Mouse (Mus musculus) activated CD4-positive, CD25-positive, alpha-beta regulatory T cell, adult 4 months (primary cell): ENCODE data around the gene Tax1bp3. TPM values are rescaled to one million over a fixed set of nuclear protein-coding genes. Genes with fewer than 3 reads are reported as not detected.

Experiments
- ATAC-seq: one replicate; pipeline ENCODE4 v1.8.0; 2017
- polyA plus RNA-seq, 2 experiments: library from polyadenylated mRNA; unstranded; fragments of 100-300 nt; shearing (Covaris generic); gene quantifications; one replicate each; pipeline ENCODE4 v1.2.1; 2017

The Tax1bp3 gene
- 10 to 100 TPM; 20.6 to 28.4 TPM for polyA plus RNA-seq

DNA sequence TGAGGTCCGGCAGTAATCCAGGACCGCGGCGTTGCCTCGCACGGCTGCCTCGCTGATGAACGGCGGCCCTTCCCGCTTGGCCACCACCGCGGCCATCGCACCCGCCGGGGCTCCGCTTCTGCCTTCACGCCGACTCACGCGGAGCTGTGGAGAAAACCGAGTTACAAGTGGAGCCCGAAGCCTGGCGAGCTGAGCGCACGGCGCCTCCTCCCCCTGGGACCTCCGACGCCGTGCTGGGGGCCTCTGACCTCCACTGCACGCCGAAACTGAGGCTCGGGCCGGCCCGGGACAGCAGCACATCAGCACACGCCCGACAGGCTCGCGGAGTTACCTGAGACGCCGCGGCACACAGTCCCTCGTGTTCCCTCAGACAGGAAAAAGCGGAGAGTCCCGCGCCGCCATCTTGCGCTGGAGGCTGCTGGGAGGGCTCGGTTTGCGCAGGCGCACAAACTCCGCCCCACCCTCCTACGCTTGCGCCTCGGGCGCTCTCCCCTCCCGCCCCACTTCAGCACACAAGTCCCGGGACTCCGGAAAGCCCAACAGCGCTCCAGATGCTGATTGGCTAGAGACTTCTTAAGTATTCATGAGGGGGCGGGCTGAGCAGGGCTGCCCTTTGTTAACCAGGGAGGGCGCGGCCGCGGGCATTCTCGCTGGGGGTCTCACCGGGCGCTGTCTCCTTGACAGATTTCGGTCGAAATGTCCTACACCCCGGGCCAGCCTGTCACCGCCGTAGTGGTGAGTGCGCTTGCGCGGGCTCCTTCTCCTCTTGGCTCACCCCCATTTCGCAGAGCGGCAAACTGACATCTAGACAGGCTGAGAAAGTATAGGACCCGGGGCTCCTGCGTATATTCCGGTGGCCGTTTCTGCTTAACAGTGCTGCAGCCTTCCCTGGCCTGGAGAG lies at the start of gene Tax1bp3, which contains the start of gene Emc6:
Gene Tax1bp3, plus strand, starts transcription at position 476 of the 901 bp plus-strand sequence.
Gene Emc6, minus strand, starts transcription at position 430 of the 901 bp plus-strand sequence.
- ATAC-seq: peak; percentile 97

DNA sequence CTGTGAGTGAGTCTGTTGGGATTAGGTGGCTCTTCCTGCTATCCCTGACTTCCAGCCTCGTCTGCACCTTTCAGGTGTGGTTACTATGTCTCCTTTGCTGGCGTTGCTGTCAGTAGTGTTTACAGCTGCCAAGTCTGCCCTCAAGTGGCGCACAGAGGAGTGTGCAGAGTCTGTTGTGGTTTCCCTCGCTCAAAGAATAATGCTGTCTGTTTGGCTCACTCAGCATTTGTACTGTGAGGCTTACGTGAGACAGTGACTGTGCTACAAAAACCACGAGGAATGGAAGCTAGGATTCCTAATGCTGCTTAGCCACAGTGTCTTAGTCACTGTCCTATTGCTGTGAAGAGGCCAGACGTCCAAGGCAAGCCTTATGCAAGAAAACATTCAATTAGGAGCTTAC lies 45.9 kb upstream of the Tax1bp3 start:
- peak; percentile 81 for ATAC-seq

DNA sequence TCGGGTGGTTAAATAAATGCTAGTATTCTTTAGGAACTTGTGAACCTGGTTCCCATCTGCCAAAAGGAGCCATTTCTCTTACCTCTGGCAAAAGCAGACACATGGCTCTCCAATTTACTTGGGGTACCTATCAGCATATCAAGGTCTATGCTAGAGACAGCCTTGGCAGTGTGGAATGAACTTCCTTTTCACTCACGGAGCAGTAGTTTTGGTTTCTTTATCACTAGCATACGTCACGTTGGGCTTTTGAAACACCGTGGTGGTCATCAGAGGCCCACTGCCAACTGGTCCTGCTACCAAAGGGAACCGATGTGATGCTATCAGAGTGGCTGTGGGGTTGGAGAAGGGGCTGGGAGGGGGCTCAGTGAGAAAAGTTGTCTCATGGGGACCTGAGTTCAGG lies 43.9 kb upstream of the Tax1bp3 start:
- peak; percentile 31 for ATAC-seq

DNA sequence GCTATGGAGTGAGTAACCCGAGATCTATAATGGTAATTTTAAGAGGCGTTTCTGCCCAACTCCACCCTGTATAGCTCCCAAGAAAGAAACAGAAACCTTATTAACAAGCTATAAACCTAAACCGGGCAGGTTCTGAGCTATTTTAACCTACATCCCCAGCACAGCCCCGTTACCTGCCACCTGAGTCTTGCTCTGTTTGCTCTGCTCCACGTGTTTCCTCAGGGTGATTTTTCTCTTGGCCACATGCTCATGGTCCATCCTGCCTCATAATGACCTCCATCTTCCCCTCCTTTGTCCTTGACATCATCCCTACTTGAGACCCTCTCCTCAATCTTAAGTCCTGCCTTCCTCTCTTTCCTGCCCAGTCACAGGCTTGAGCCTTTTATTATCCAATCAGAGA lies 42.7 kb upstream of the Tax1bp3 start:
- ATAC-seq: no peak

DNA sequence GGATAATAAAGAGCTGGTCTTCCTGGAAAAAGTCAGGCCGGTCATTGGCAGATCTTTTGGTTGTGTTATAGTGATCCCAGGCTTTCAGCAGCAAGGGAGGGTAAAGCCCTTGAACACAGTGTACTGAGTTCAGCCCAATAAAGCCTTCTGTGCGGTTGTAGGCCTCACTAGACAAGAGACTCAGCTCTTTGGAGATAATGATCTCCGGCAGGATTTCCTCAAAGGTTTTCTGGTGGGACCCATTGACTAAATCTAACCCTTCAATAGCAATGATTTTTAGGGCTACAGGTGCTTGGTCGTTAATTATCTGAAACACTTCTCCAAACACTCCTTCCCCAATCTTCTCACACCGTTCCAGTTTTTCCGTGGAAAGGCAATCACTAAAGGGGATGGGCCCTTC lies 40.3 kb upstream of the Tax1bp3 start:
- peak; percentile 30 for ATAC-seq

DNA sequence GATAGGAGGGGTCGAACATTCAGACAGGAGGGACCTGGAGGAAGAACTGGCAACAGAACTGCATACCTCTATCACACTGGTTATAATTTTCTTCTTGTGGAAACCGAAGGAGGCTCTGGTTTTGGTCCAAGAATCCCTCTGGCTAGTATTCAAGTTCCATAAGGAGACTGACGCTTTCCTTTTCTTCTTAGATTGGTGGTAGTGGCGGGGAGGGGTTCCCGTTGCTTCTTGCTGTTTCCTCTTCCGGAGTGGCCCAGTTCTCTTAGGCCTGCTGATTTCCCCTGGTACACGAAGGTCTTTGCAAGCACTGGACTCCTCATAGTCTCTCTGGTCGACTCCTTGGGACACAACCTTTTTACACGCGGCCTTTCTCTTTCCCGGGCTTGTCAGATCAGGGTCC lies 39.8 kb upstream of the Tax1bp3 start:
- no peak for ATAC-seq

DNA sequence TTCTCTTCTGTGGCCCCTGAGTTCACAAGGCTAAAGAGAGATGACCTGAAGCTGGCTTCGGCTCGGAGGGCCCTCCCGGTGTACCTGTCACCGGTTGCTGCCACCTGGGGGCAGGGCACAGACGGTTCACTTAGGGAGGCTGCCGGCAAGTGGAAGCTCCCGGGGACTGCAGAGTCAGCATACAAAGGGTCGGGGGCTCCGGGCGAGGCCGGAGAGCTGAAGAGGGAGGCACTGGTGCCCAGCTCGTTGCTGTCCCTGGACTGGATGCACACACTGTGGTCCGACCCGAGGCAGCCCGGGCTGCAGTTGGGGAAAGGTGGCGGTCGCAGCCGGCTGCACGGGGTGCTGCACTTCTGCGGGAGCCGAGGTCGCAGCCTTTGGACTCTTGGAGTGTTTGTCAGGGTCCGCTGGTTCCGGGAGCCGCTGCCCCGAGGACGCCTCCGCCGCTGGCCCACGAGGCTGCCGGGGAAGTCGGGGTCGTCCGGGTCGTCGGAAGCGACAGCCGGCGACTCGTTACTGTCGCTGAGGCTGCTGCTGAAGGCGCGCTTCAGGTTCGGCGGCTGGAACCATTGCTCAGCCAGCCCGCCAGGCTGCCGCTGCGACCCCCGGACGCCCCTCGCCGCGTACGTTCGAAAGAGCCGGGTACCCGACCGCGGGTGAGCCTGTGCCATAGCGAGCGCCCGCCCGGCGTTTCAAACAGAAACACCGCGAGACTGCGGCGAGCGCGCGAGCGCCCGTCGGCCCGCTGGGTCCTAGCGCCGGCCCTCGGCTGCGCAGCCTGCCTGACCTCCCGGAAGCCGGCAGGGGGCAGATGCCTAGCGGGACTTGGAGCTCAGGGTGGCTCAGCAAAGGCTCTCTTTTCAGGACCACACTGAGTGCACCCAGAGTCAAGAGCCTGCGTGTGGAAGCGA lies 39.0 kb upstream of the Tax1bp3 start, which contains the start of gene Haspin:
Gene Haspin, minus strand, starts transcription at position 704 of the 911 bp plus-strand sequence.
- ATAC-seq: peak; percentile 89

DNA sequence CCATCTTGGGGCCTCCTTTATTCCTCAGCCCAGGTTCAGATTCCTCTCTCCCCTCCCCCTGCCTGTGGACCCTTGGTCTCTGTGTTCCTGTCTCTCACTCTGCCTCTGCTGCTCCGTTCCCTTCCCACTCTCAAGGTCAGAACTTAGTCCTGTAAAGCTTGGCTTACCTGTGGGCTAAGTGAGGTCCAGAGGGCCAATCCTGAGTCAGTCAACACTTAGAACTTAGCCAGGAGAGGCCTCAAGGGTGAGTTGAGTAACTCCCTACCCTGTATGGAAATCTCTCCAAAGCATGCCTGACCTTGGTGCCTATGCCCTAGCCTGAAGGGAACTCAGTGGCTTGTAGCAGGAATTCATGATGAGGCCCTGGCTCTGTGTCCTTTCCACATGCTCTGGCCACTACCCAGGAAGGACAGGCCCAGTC lies 32.6 kb upstream of the Tax1bp3 start:
- no peak for ATAC-seq

DNA sequence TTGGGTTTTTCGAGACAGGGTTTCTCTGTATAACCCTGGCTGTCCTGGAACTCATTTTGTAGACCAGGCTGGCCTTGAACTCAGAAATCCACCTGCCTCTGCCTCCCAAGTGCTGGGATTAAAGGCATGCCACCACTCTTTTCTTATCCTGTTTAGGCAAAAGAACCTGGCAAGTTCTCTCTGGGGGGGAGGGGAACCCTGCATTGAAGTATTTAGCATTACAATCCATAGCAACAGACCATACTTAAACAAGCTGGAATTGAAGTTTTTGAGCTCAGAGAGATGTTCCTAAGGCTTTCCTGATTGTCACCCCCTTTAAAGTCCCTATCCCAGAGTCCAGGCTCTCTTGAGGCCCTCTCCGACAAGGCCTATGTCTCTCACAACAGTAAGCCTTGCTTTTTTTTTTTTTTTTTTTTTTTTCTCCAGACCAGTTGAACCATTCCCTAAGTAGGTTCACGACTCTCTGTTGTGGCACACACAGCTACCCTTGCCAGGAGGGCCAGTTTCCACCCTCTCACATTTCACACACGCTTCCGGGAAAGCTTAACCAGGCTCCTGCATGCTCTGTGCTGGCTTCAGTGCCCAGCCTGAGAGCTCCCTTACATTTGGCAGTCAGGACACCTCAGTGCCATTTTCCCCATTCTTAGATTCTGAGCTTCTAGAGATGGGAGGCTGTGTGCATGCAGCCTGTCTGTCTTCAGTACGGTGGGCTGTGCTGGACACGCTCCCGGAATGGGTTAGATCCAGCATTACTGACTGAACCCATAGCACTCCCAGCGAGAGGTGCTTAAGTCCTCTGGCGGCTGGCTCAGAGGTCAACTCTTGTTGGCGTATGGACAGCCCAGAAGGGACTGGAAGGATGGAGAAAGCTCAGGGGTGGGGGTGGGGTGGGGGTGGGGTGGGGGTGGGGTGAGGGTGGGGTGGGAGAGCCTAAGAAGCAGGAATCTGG lies 30.6 kb upstream of the Tax1bp3 start:
- ATAC-seq: no peak

DNA sequence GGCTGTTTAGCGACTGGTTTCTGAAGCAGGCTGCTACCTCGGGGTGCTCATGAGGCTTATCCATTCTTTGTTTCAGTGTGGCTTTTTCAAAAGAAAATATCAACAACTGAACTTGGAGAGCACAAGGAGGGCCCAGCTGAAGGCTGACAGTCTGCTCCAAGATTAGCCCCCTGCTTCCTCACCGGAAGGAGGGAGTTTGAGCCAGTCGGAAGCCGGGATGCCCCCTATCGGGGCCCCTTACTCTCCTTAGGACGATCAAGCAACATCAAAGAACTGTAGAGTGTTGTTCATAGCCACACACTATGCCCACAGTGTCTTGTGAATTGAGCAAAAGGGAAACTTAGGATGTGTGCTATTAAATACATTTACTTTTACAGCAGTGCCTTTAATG lies 29.9 kb upstream of the Tax1bp3 start:
- no peak for ATAC-seq

DNA sequence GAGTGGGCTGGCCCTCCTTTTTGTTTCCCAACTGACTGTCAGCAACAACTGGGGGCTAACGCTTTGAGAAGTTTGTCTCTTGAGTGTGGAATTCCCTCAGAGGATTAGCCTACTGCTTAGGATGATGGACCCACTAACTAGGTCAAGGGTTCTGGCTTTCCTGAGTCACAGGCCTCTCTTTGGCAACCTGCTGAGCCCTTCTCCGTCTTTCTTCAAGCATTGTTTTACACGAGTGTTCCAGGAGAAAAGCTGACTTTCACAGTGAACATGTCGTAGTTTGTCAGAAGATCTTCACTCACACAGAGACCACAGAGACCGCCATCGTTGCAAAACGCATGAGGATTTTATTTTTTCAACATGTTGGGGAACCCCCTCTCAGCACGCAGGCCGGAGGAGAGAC lies 28.7 kb upstream of the Tax1bp3 start:
- ATAC-seq: no peak

DNA sequence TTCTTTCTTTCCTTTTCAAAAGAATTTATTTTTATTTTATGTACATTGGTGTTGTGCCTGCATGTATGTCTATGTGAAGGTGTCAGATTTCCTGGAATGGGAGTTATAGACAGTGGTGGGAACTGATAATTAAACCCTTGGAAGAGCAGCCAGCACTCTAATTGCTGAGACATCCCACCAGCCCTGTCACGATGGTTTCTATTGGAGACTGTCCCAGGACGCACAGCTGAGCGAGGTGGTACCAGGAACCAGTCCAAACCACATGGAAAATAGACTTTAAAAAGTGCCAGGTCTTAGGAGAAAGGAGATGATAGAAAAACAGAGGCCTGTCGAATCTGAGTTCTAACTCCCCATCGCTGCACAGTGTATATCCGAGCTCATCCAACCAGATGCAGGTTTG lies 21.8 kb upstream of the Tax1bp3 start:
- ATAC-seq: no peak

DNA sequence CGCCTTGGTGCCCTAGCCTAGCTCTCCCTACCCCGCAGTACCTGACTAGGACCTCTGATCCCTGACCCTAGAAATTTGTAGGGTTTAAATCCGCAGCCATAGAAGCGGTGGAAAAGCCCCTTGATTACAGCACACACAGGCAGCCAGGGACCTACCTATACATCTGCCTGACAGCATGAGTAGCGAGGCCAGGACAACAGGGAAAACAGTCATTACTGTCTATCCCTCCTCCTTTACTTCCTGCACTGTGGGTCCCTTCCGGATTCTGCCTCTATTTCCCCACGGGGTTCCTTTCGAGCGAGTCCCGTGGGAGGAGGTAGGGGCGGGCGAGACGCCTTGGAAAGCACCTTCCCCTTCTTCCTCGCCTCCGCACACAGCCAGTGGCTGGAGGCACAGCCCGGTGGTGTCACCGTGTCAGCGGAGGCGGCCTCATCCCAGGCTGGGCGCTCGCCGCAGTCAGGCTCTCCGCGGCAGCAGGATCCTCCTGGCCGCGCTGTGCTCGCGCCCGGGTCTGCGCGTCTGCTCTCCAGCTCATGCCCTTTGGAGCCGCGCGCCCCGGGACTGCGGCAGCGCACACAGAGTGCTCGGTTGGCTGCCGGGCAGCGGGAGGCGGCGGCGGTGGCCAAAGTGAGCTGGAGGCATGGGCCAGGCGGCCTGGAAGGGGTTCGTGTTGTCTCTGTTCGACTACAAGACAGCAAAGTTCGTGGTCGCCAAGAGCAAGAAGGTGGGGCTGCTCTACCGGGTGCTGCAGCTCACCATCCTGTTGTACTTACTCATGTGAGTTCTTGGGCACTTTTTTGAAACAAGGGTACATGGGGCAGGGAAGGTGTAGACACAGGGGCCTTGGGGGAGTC lies 16.7 kb upstream of the Tax1bp3 start, which contains the start of gene P2rx5:
Gene P2rx5, plus strand, starts transcription at position 465 of the 854 bp plus-strand sequence.
- ATAC-seq: no peak

DNA sequence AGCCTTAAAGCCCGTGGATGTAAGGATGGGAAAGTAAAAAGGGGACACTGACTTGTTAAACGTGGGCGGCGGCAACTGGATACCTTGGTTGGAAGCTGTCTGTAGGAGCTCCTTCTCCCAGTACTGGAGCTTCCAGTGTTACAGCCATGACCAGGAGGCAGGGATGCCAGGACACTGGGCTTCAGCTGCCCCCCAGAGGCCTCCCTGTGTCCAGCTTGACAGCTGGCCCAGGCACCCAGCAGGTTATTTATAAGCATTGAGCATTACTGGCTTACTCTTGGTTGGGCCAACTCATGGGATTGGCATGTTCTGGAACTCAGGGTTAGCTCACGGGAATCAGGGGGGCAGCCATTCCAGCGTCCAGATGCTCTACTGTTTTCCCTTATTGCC lies 16.1 kb upstream of the Tax1bp3 start:
- ATAC-seq: no peak

DNA sequence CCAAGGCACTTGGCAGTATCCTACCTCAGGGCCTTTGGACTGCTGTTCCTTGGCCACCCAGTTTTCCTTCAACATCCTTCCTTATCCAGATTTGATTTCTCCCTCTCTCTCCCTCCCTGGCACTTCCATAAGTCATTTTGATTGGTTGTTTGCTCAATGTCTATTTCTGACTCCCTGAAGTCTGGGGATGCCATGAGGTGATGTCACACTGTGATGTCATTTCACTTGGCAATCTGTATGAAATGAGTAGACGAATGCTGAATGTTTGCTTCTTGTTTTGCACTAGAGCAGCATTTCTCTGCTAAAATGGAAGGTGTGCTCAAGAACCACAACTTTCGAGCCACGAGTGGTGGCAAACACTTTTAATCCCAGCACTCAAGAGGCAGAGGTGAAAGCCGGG lies 15.3 kb upstream of the Tax1bp3 start:
- no peak for ATAC-seq

DNA sequence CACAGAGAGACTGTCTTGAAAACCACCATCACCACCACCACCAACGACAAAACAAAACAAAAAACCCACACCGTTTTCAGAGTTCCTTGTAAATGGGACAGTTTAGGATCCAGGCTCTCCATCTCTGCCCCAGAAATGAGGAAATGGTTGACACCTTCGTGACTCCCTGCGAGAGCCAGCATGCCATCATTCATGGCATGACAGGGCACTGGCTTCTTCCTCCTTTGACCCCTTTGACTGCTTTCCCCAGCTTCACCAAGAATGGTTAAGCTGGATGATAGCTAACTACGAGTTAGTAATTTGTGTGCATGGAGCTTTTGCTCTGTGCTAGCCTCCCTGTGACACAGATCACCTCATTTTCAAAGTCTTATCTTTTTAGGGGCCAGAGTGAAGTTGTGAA lies 14.6 kb upstream of the Tax1bp3 start:
- no peak for ATAC-seq

DNA sequence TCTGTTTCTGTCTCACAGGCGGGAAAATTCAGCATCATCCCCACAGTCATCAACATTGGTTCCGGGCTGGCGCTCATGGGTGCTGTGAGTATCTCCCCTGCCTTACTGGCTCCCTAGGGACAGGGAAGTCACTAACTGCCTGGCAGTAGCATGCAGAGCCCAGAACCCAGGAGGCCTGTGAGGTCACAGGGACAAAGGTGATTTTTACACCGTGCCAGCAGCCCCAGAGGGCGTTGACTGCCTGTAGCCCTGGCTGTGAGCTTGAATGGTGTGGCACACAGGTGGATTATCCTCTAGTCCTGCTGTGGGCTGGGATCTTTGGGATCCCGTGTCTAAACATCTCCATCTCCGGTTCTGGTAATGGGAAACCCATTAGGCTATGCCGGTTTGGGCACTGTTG lies 8.8 kb upstream of the Tax1bp3 start:
- no peak for ATAC-seq

DNA sequence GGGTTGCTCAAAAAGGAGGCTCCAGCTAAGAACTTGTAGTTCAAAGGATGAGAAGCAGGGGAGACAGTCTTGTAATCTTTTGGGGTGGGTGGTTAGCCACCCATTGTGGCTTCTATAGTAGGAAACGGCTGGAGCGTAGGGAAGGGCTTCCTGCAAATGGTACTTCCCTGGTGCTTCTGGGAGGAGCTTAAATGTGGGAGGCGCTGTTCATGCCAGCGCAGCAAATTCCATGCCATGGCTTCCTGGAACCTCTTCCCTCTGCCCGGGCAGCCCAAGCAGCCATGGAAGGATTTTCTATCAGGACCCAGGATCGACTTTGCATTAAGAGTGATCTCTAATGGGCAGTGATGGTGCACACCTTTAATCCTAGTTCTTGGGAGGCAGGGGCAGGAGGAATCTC lies 8.3 kb upstream of the Tax1bp3 start:
- ATAC-seq: no peak

DNA sequence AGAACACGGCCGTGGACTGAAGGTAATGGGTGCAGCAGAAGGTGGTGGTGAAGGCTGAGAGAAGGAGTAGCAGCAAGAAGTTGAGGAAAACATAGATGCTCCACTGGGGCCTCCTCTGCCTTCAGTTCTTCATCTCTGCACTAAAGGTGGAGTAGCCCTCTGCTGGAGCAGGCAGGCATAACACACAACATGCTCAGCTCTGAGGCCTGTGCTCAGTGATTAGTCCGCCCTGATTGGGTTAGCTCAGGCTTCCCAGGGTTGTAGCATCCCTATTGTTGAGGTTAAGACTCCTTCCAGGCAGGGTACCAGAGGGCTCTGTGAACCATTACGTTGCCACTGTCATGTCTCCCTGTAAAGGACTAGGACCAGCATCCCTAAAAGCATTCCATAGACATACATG lies 7.7 kb upstream of the Tax1bp3 start:
- peak; percentile 68 for ATAC-seq

DNA sequence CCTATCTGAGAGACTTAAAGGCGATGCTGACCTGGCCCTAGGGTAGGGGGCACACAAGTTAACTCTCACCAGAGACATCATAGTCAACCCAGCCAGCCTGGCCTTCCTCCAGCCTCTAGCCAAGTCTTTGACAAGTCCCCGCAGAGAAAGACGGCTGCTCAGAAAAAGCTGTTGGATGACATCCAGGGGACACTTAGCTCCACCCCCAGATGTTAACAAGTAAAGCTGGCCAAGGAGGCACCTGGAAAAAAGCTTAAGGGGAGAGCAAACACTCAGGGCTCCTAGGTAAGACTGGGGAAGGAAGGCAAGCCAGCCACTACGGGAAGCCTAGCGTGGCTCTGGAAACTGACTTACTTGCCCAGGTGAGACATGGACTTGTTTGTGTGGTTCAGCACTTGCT lies 4.7 kb upstream of the Tax1bp3 start:
- no peak for ATAC-seq

DNA sequence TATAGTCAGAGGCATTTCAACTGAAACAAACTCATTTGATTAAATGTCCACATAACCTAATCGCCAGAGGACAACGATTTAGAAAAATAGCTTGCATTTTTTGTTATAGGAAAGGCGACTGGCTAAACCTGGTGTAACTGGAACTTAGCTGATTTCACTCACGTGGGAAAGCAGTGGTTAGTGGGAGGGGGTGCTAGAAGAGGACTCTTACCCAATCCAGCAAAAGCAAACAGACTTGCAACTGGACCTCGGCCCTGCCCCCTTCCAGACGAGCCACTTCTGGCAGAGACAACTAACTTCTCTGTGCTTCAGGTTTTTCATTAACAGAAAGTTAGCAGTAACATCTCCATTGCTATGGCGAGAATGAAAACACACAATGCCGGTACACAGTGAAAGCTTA lies 1.3 kb upstream of the Tax1bp3 start:
- no peak for ATAC-seq
